Mouse (Mus musculus) embryonic facial prominence, embryonic 12.5 days (tissue): ENCODE results near the gene Aagab. TPM values are rescaled to one million over a fixed set of nuclear protein-coding genes. Genes with fewer than 3 reads are reported as not detected.

Source experiments
- ATAC-seq: fragments of 200-750 bp; cut with Nextera tagmentation; 2 replicates; pipeline ENCODE4 v1.8.0; 2017; ENCODE audit not compliant: insufficient number of reproducible peaks, insufficient read depth, low FRiP score, low TSS enrichment
- H3K27ac ChIP-seq: fragments of 300-500 bp; sonication (generic); 2 replicates; pipeline ENCODE4 v1.5.1; 2016; ENCODE audit warnings: mild to moderate bottlenecking
- H3K27me3 ChIP-seq: fragments of 300-500 bp; sonication (generic); 2 replicates; pipeline ENCODE4 v1.6.1; 2016; ENCODE audit warnings: mild to moderate bottlenecking, moderate library complexity
- H3K36me3 ChIP-seq: fragments of 300-500 bp; sonication (generic); 2 replicates; pipeline ENCODE4 v1.6.1; 2016; ENCODE audit warnings: mild to moderate bottlenecking
- H3K4me1 ChIP-seq: fragments of 300-500 bp; sonication (generic); 2 replicates; pipeline ENCODE4 v1.6.1; 2016
- H3K4me2 ChIP-seq: fragments of 300-500 bp; sonication (generic); replicated peaks from 2 replicates; pipeline ENCODE4 v1.6.1; 2016; ENCODE audit warnings: mild to moderate bottlenecking, moderate library complexity
- H3K4me3 ChIP-seq: fragments of 300-500 bp; sonication (generic); 2 replicates; pipeline ENCODE4 v1.5.1; 2016; ENCODE audit warnings: mild to moderate bottlenecking
- H3K9ac ChIP-seq: fragments of 300-500 bp; sonication (generic); 2 replicates; pipeline ENCODE4 v1.6.1; 2016; ENCODE audit warnings: mild to moderate bottlenecking, moderate library complexity
- H3K9me3 ChIP-seq: fragments of 300-500 bp; sonication (generic); 2 replicates; pipeline ENCODE4 v1.6.1; 2016; ENCODE audit warnings: mild to moderate bottlenecking, moderate library complexity
- WGBS: fragments of 180-500 bp; shearing (Covaris S2); methylation state at CpG from one replicate; pipeline ENCODE4 v1.1.7; 2016; 5-methylcytosine and 5-hydroxymethylcytosine counted together
- polyA plus RNA-seq: library from polyadenylated mRNA; unstranded; fragments of >200 nt; fragmentation: Nextera tagmentation; extraction: Ambion mirVana; gene quantifications from 2 replicates; pipeline ENCODE4 v1.2.1, GENCODE M21; 2016

Aagab gene
- polyA plus RNA-seq, 1 experiment from 2014 or later, result 28.7 TPM

DNA sequence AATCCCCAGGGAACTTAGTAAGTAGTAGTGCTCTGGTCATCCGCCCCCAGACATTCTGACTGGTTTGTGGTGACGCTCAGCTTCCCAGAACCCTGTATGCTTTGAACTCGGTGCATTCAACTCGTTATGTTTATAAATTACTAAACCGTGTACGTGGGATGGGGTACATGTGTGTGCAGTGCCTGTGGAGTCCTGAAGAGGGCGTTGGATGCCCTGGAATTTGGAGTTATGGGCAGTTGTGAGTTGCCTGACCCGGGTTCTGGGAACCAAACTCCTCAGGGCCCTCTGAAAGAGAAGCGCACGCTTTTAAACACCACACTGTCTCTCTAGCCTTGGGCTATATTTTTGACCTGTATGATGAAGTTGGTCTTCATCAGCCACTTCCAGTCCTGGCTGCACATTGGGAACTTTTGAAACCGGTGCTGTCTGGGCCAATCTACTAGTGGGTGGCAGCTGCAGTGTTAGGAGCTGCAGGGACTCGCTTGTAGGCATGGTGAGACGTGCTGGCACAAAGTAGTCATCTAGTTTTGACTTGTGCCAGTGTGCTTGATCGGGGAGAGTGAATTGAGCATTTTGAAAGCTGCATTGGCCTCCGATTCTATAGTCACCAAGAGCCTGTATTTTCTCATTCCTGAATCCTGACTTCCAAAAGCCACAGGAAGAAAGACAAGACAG, 21.6 kb downstream of the Aagab start:
- H3K27ac ChIP-seq, result no peak overlapping the region
- 77% methylated on average over 15 of the region's 15 CpGs for WGBS

GRCm38 (mm10) chr9:63625090-63625756, 22.8 kb downstream of the Aagab start:
- ATAC-seq, result no peak
- Histone ChIP-seq H3K4me1 (no peaks in the 10 kb centered on the region), H3K4me2 (no peak overlapping the region), H3K4me3 (no peak overlapping the region), H3K9me3 (no peaks in the 10 kb centered on the region), H3K36me3 (peaks cover 13% of the 10 kb centered on the region), H3K27me3 (no peaks in the 10 kb centered on the region), H3K9ac (no peak overlapping the region), H3K27ac (no peak overlapping the region)
- WGBS, result 92% methylated on average over 9 of the region's 9 CpGs

More for the DNA sequence above, 21.6 kb downstream of the Aagab start:
- Histone ChIP-seq H3K4me1 (no peaks in the 10 kb centered on the region), H3K27me3 (no peaks in the 10 kb centered on the region), H3K9ac (no peak overlapping the region), H3K9me3 (no peaks in the 10 kb centered on the region), H3K4me3 (no peak overlapping the region), H3K36me3 (peaks cover 6% of the 10 kb centered on the region), H3K4me2 (no peak overlapping the region)
- no peak for ATAC-seq

GRCm38 (mm10) chr9:63632045-63632444, 29.6 kb downstream of the Aagab start:
- H3K27me3 ChIP-seq, result no peaks in the 10 kb centered on the region

DNA sequence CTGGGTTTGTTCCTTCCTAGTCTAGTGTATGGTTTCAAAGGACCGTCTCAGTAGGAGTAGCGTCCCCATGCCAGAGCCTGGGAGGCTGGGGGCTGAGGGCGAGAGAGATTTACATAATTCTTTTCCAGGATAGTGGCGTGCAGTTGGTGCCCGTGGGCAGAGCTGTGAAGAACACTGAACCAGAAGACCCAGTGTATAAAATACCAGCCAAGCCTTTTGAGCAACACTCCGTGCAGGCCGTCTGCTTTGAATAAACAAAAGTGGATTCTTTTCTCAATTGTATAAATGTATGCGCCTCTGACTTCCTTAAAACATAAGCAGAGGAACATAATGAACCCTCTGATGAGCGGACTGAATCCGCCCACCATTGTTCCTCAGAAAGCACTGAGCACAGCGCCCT, 30.5 kb downstream of the Aagab start:
- H3K4me1 ChIP-seq, result peaks cover 8% of the 10 kb centered on the region
- 52% methylated on average over 11 of the region's 11 CpGs for WGBS
- no peak overlapping the region for H3K9ac ChIP-seq
- no peak for ATAC-seq
- peaks cover 15% of the 10 kb centered on the region for H3K36me3 ChIP-seq
- no peak overlapping the region for H3K4me2 ChIP-seq
- H3K9me3 ChIP-seq, result no peaks in the 10 kb centered on the region
- no peak overlapping the region for H3K27ac ChIP-seq
- H3K4me3 ChIP-seq, result no peak overlapping the region
- no peaks in the 10 kb centered on the region for H3K27me3 ChIP-seq

More at GRCm38 (mm10) chr9:63632045-63632444, 29.6 kb downstream of the Aagab start:
- Histone ChIP-seq H3K4me2 (no peak overlapping the region), H3K4me3 (no peak overlapping the region), H3K9ac (no peak overlapping the region), H3K4me1 (peaks cover 8% of the 10 kb centered on the region), H3K9me3 (no peaks in the 10 kb centered on the region), H3K27ac (no peak overlapping the region), H3K36me3 (peaks cover 21% of the 10 kb centered on the region)
- 89% methylated on average over 4 of the region's 4 CpGs for WGBS
- no peak for ATAC-seq

- Histone ChIP-seq H3K4me2 (no peak overlapping the region), H3K9ac (no peak overlapping the region), H3K4me1 (peaks cover 8% of the 10 kb centered on the region), H3K36me3 (peaks cover 15% of the 10 kb centered on the region), H3K27me3 (no peaks in the 10 kb centered on the region), H3K27ac (no peak overlapping the region), H3K9me3 (no peaks in the 10 kb centered on the region), H3K4me3 (no peak overlapping the region)
- 66% methylated on average over 7 of the region's 7 CpGs for WGBS
- no peak for ATAC-seq
Observed at GRCm38 (mm10) chr9:63633334-63633733, 30.9 kb downstream of the Aagab start.

- Histone ChIP-seq H3K4me2 (no peak overlapping the region), H3K9me3 (no peaks in the 10 kb centered on the region), H3K9ac (no peak overlapping the region), H3K4me1 (peaks cover 8% of the 10 kb centered on the region), H3K36me3 (0 out of 2 replicates have a peak, but pooled peaks cover 4% of the 10 kb centered on the region), H3K27me3 (no peaks in the 10 kb centered on the region), H3K4me3 (no peak overlapping the region), H3K27ac (no peak overlapping the region)
- ATAC-seq, result no peak
- 75% methylated on average over 7 of the region's 7 CpGs for WGBS
Observed at GRCm38 (mm10) chr9:63636113-63636512, 33.7 kb downstream of the Aagab start.

DNA sequence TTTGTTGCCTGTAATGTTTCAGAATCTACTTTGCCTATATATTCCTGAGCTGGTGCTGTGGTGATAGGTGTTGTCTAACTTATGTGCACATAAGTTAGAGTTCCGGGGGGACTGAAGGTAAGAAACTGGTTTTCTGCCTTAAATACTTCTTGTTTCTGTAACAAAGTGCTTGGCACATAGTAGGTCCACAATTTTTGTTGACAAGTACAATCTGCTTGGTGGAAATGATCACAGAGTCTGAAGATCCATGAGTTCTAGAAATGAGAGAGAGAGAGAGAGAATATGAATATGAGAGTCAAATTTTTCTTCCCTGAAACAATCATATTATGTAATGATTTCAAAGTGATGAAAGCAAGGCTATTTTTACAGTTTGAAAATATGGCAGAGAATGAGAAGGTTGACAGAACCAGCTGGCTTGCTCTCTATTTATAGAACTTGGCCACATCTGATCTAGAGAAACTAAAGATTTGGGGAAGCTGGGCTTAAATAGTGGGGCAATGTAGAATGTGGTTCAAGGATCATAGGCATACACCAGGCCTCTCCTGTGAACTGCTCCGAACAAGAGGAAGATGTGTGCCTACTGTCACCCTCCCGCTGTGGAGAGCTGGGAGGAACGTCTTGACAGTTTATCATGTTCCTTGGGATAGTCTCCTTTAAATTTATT, 39.7 kb downstream of the Aagab start:
- peaks cover 16% of the 10 kb centered on the region for H3K36me3 ChIP-seq
- no peak overlapping the region for H3K27ac ChIP-seq
- no peaks in the 10 kb centered on the region for H3K4me1 ChIP-seq
- ATAC-seq, result no peak
- H3K9me3 ChIP-seq, result no peaks in the 10 kb centered on the region
- H3K4me3 ChIP-seq, result no peak overlapping the region
- no peak overlapping the region for H3K4me2 ChIP-seq
- WGBS, result 88% methylated on average over 4 of the region's 4 CpGs
- H3K27me3 ChIP-seq, result no peaks in the 10 kb centered on the region
- no peak overlapping the region for H3K9ac ChIP-seq

- Histone ChIP-seq H3K4me2 (no peak overlapping the region), H3K9me3 (no peaks in the 10 kb centered on the region), H3K4me3 (no peak overlapping the region), H3K4me1 (0 out of 2 replicates have a peak, but pooled peaks cover 6% of the 10 kb centered on the region), H3K36me3 (peaks cover 27% of the 10 kb centered on the region), H3K9ac (no peak overlapping the region), H3K27me3 (no peaks in the 10 kb centered on the region), H3K27ac (no peak overlapping the region)
- ATAC-seq, result no peak
- WGBS, result 92% methylated on average over 6 of the region's 6 CpGs
Observed at GRCm38 (mm10) chr9:63644011-63644410, 41.6 kb downstream of the Aagab start.

DNA sequence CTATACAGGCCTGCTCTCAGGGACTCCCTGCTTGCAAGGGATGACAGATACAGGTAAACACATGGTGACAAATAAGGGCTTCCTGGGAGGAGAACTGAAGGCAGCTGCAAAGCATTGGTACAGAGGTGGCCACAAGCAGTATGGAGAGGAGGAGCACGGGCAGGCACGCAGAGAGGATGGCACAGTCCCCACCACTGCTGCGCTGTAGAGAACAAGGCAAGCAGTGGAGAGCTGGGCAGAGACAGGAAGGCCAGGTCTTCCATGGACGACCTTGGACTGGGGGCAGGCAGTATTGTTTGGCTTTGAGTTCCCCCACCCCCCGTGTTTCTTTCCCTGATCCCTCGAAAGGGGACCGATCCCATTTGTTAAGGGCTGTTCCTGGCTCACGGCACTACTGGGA, 42.6 kb downstream of the Aagab start:
- 86% methylated on average over 8 of the region's 8 CpGs for WGBS
- no peak overlapping the region for H3K27ac ChIP-seq
- H3K4me2 ChIP-seq, result no peak overlapping the region
- H3K4me3 ChIP-seq, result no peak overlapping the region
- H3K9me3 ChIP-seq, result no peaks in the 10 kb centered on the region
- no peaks in the 10 kb centered on the region for H3K27me3 ChIP-seq
- no peak overlapping the region for H3K9ac ChIP-seq
- 0 out of 2 replicates have a peak, but pooled peaks cover 6% of the 10 kb centered on the region for H3K4me1 ChIP-seq
- peaks cover 35% of the 10 kb centered on the region for H3K36me3 ChIP-seq
- ATAC-seq, result no peak

GRCm38 (mm10) chr9:63647581-63648519, 45.4 kb downstream of the Aagab start:
- H3K9ac ChIP-seq, result no peak overlapping the region
- H3K9me3 ChIP-seq, result no peaks in the 10 kb centered on the region
- no peak for ATAC-seq
- H3K36me3 ChIP-seq, result peaks cover 47% of the 10 kb centered on the region
- 76% methylated on average over 9 of the region's 9 CpGs for WGBS
- H3K4me2 ChIP-seq, result no peak overlapping the region
- H3K4me3 ChIP-seq, result no peak overlapping the region
- no peaks in the 10 kb centered on the region for H3K27me3 ChIP-seq
- no peak overlapping the region for H3K27ac ChIP-seq
- H3K4me1 ChIP-seq, result peaks cover 31% of the 10 kb centered on the region

GRCm38 (mm10) chr9:63648520-63648918, 46.1 kb downstream of the Aagab start:
- no peak for ATAC-seq
- no peaks in the 10 kb centered on the region for H3K9me3 ChIP-seq
- H3K9ac ChIP-seq, result no peak overlapping the region
- 87% methylated on average over 9 of the region's 9 CpGs for WGBS
- no peak overlapping the region for H3K4me2 ChIP-seq
- H3K4me1 ChIP-seq, result peaks cover 37% of the 10 kb centered on the region
- no peak overlapping the region for H3K27ac ChIP-seq
- no peaks in the 10 kb centered on the region for H3K27me3 ChIP-seq
- peaks cover 50% of the 10 kb centered on the region for H3K36me3 ChIP-seq
- H3K4me3 ChIP-seq, result no peak overlapping the region
